Mouse (Mus musculus) bone marrow, adult 2 months (tissue): Measurements from ENCODE around the gene Flii.

Experiments
- CTCF ChIP-seq: fragments of 200-500 bp; IDR thresholded peaks from 2 replicates; pipeline ENCODE4 v1.5.1; 2011; ENCODE audit warnings: low read length, control low read depth; ENCODE audit not compliant: control insufficient read depth, insufficient read depth
- POLR2A ChIP-seq: fragments of 200-500 bp; IDR thresholded peaks from 2 replicates; pipeline ENCODE4 v1.6.1; 2011; ENCODE audit warnings: low read depth, mild to moderate bottlenecking, control low read depth, low read length, borderline replicate concordance; ENCODE audit not compliant: control insufficient read depth

DNA sequence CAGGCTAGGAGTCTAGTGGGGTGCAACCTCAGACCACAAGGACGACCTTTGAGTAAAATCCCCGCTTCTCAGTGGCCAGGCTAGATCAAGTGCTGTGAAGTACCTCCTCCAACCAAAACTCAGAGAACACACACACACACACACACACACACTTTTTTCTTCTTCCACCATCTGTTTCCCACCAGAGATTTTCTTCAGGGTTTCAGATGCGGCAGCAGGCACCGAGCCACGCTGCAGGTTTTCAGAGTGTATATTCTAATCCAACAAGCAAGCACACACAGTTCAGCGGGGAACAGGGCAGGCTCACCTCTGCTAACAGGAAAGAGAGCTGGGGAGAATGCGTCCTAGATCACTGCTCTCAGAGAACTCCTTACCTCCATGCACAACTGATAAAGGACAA, 28.5 kb upstream of the Flii start:
- no peak for TF ChIP-seq POLR2A
- TF ChIP-seq CTCF, result no peak
